Mouse (Mus musculus) cortical plate, adult 2 months (tissue): ENCODE measurements around the gene Mob3a.

Experiments
- CTCF ChIP-seq: fragments of 200-500 bp; IDR thresholded peaks from 2 replicates; pipeline ENCODE4 v1.5.1; 2011; ENCODE audit warnings: mild to moderate bottlenecking, control low read depth, low read length; ENCODE audit not compliant: insufficient read depth; ENCODE audit errors: extremely low read depth
- POLR2A ChIP-seq: fragments of 200-500 bp; IDR thresholded peaks from 2 replicates; pipeline ENCODE4 v1.6.1; 2011; ENCODE audit warnings: mild to moderate bottlenecking, low read length, control low read depth; ENCODE audit not compliant: insufficient read depth; ENCODE audit errors: extremely low read depth

DNA sequence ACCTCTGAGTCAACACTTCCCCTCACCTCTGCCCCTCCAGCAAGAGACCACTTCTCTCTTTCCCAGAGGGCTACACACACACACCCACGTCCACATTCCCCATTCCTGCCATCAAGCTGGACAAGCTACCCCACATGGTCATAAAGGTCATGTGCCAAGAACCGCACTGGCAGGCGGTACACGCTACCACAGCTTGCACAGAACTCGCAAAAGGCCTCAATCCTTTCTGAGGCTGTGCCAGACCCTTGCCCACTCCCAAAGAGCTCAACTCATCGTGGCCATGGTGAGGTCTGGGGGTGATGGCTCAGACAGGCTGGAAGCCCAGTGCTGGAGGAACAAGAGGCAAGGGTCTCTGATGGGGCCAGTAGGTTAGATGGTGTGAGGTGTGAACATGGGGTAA, 46.9 kb downstream of the Mob3a start:
- TF ChIP-seq CTCF (no peak), POLR2A (no peak)
